Mouse (Mus musculus) C2C12 (cell line): ENCODE results near the gene Runx2. TPM values are rescaled to one million over a fixed set of nuclear protein-coding genes. Genes with fewer than 3 reads are reported as not detected.

ENCODE experiments used
- H3K27me3 ChIP-seq: one replicate; pipeline ENCODE4 v1.6.1; 2011; ENCODE audit not compliant: control insufficient read depth, insufficient read depth, insufficient read length
- H3K36me3 ChIP-seq: one replicate; pipeline ENCODE4 v1.6.1; 2011; ENCODE audit not compliant: control insufficient read depth, insufficient read depth
- H3K4me3 ChIP-seq: one replicate; pipeline ENCODE4 v1.5.1; 2011; ENCODE audit warnings: mild to moderate bottlenecking, control low read depth; ENCODE audit not compliant: poor library complexity, insufficient read depth, severe bottlenecking
- H3K79me2 ChIP-seq: one replicate; pipeline ENCODE4 v1.6.1; 2011; ENCODE audit not compliant: control insufficient read depth, insufficient read depth
- H3K79me3 ChIP-seq: one replicate; pipeline ENCODE4 v1.6.1; 2011; ENCODE audit warnings: low read depth, control low read depth
- H3ac ChIP-seq: one replicate; pipeline ENCODE3; 2011; ENCODE audit warnings: low read depth; ENCODE audit not compliant: control insufficient read depth, insufficient read length
- CEBPB ChIP-seq: IDR thresholded peaks from one replicate; pipeline ENCODE4 v1.6.1; 2011; ENCODE audit warnings: low read depth, mild to moderate bottlenecking, control low read depth, moderate library complexity
- CTCF ChIP-seq: IDR thresholded peaks from one replicate; pipeline ENCODE4 v1.5.1; 2011; ENCODE audit not compliant: control insufficient read depth, insufficient read depth, insufficient read length
- FOSL1 ChIP-seq: IDR thresholded peaks from one replicate; pipeline ENCODE4 v1.8.0; 2011; ENCODE audit warnings: mild to moderate bottlenecking, low read length; ENCODE audit not compliant: poor library complexity, insufficient read depth, severe bottlenecking
- MAX ChIP-seq: IDR thresholded peaks from one replicate; pipeline ENCODE4 v1.6.1; 2011; ENCODE audit warnings: mild to moderate bottlenecking, control low read depth
- MYOD1 ChIP-seq: IDR thresholded peaks from one replicate; pipeline ENCODE4 v1.6.1; 2011; ENCODE audit warnings: low read depth; ENCODE audit not compliant: control insufficient read depth, insufficient read length
- MYOG ChIP-seq: IDR thresholded peaks from one replicate; pipeline ENCODE4 v1.6.1; 2011; ENCODE audit not compliant: control insufficient read depth, insufficient read length; ENCODE audit errors: extremely low read depth
- USF1 ChIP-seq: IDR thresholded peaks from one replicate; pipeline ENCODE4 v1.6.1; 2011; ENCODE audit warnings: low read depth, mild to moderate bottlenecking, control low read depth, moderate library complexity
- polyA plus RNA-seq: library from polyadenylated mRNA; unstranded; fragments of >200 nt; fragmentation: generic; extraction: Trizol; gene quantifications from one replicate; pipeline ENCODE4 v1.2.1, GENCODE M21; 2012; ENCODE audit warnings: missing spikeins

Runx2 gene
- polyA plus RNA-seq, 1 experiment = 16.6 TPM

DNA sequence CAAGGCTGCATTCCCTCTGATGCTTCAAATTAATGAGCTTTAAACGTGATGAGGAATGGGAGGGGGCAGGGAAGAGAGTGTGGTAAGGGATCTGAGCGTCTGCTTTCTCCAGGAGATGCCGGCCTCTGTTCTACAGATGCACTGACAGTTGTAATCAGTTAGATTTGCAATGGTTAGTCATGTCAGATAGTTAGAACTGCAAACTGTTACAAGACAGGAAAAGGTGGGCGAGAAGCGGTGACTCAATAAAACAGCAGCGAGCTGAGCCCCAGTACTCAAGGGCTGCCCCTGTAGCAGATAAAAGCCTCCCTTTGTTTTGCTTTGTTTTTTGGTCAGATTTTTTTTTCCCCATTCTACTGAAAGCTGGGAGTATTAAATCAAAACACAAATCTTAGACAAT is 96.6 kb downstream of the Runx2 start:
- no peak overlapping the region for H3K4me3 ChIP-seq
- H3ac ChIP-seq = no peak overlapping the region
- TF ChIP-seq MYOD1 (peak; percentile 5), CTCF (no peak), MAX (no peak), FOSL1 (no peak)
- H3K79me3 ChIP-seq = peaks cover 71% of the 10 kb centered on the region
- peaks cover 76% of the 10 kb centered on the region for H3K36me3 ChIP-seq
- no peaks in the 10 kb centered on the region for H3K27me3 ChIP-seq
- H3K79me2 ChIP-seq = peaks cover 91% of the 10 kb centered on the region

DNA sequence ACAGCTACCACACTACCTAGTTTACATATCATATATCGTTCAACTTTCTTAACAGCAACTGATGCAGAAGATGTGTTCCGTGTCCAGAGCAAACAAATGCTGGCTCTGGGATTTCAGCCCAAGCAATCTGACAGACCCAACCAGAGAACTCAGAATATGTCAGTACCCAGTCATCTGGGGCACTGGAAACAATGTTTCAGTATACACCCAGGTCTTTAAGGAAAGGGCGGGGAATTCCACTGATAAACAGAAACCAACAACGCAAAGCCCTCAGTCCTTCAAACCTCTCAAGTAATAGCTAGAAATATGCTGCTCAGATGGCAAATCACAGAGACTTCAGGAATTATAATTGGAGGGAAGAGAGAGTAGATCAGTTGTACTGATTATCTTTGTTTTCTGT is 100.5 kb downstream of the Runx2 start:
- no peak for TF ChIP-seq CEBPB
- no peak for TF ChIP-seq CTCF
- no peak for TF ChIP-seq MYOG
- TF ChIP-seq MYOD1 = no peak
- no peak for TF ChIP-seq FOSL1
- TF ChIP-seq USF1 = no peak
- no peak for TF ChIP-seq MAX
- Histone ChIP-seq H3K79me2 (peaks cover 84% of the 10 kb centered on the region), H3K4me3 (no peak overlapping the region), H3ac (no peak overlapping the region), H3K79me3 (peaks cover 62% of the 10 kb centered on the region), H3K27me3 (no peaks in the 10 kb centered on the region), H3K36me3 (peaks cover 69% of the 10 kb centered on the region)

DNA sequence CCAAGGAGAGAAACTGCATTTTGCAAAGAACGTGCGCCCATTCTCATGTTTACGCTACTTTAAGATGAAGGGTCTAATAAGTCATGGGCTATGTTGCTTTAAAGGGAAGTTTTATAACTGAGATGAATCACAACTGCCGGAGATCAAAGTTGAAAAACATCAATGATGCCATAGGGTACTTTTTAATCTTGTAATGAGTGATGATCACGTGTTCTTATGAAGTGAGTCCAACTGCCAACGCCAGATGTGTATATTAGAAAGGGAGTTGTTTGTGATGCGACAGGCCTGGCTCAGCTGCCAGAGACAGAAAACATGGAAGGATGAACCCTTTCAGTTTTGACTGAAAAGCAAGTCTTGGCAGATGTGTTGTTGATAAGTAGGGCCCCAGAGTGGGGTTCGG is 101.2 kb downstream of the Runx2 start:
- H3K36me3 ChIP-seq = peaks cover 75% of the 10 kb centered on the region
- no peak overlapping the region for H3ac ChIP-seq
- peaks cover 90% of the 10 kb centered on the region for H3K79me2 ChIP-seq
- H3K4me3 ChIP-seq = no peak overlapping the region
- H3K79me3 ChIP-seq = peaks cover 66% of the 10 kb centered on the region
- no peak for TF ChIP-seq CEBPB
- no peak for TF ChIP-seq MYOG
- TF ChIP-seq CTCF = no peak
- TF ChIP-seq MYOD1 = no peak
- no peak for TF ChIP-seq USF1
- no peak for TF ChIP-seq FOSL1
- TF ChIP-seq MAX = no peak
- H3K27me3 ChIP-seq = no peaks in the 10 kb centered on the region

DNA sequence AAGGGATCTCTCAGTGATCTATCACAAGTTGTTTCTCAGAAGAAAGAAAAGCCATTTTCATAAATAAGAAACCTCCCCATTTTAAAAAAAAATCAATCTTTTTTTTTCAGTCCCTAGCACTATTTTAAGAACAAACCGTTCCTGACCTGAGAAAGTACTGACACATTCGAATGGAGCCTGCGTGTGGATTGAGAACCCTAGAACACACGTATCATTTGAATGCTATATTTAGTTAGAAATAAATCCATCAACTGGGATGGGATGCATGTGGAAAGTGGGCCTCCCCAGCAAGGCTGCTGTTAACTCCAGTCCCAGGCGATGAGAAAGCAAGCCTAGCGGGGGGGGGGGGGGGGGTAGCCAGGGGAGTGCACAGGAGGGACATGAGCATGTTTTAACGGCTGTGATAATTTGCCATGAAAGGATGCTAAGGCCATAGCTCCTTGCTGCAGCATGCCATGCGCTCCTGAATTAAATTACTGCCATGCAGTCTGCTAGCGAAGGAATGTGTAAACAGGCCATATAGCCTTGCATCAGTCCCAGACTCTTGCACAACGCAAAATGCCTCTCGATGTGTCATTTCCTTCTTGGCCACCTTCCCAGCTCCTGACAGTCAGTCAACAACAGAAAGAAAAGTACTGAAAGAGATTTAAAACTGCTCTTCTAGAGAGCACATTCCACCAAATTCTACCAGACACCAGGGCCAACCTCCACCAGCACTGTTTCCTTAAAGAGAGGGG is 104.9 kb downstream of the Runx2 start:
- Histone ChIP-seq H3K79me3 (peaks cover 73% of the 10 kb centered on the region), H3K36me3 (peaks cover 77% of the 10 kb centered on the region), H3K4me3 (peak overlapping the region; percentile 0), H3K27me3 (no peaks in the 10 kb centered on the region), H3K79me2 (peaks cover 89% of the 10 kb centered on the region), H3ac (no peak overlapping the region)
- peak; percentile 87 for TF ChIP-seq FOSL1
- TF ChIP-seq CEBPB = peak; percentile 100
- peak; percentile 54 for TF ChIP-seq MYOD1
- TF ChIP-seq USF1 = no peak
- TF ChIP-seq MAX = peak; percentile 99
- TF ChIP-seq MYOG = no peak

DNA sequence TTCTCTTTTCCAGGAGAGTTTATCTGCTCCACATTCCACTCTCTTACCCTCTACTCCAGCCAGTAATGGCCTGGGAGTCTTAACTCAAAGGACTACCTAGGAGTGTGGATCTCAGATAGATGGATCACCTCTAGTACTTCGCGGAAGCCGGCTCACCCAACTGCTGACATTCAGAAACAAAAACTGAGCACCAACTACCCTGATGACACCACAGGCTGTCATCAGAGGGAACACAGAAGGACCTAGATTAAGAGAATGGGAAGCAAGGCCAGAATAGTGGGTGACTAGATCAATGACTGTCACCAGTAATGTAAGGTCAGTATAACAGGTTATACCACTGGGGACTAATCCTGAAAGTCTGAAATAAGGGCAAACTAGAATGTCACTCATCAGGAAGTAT is 106.6 kb downstream of the Runx2 start:
- TF ChIP-seq MYOD1 (no peak), MYOG (no peak), FOSL1 (no peak), USF1 (no peak), CEBPB (no peak), MAX (no peak), CTCF (no peak)
- H3K79me2 ChIP-seq = peaks cover 89% of the 10 kb centered on the region
- no peak overlapping the region for H3K4me3 ChIP-seq
- no peaks in the 10 kb centered on the region for H3K27me3 ChIP-seq
- H3K36me3 ChIP-seq = peaks cover 72% of the 10 kb centered on the region
- peaks cover 75% of the 10 kb centered on the region for H3K79me3 ChIP-seq
- H3ac ChIP-seq = no peak overlapping the region

DNA sequence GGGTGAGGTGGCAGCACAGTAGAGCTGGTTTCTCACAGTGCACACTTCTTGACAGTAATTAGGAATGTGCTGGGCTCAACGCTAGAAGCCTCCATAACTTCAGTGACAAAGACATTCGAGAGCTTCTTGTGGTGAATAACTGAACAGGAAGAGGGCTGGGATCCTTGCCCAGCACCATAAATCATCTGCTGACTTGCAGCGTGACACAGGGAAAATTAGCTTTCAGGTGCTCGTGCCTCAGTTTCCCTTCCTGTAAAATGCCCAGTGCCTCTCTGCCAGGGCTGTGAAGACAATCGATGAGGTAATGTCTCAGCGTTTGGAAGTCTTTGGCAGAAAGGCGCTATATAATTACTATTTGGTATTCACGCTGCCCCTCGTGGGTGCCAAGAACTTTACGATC is 108.1 kb downstream of the Runx2 start:
- peaks cover 89% of the 10 kb centered on the region for H3K79me2 ChIP-seq
- peaks cover 60% of the 10 kb centered on the region for H3K36me3 ChIP-seq
- TF ChIP-seq MYOD1 (no peak), USF1 (no peak), MYOG (no peak), MAX (no peak), CEBPB (no peak), CTCF (no peak), FOSL1 (no peak)
- H3K27me3 ChIP-seq = no peaks in the 10 kb centered on the region
- H3K79me3 ChIP-seq = peaks cover 74% of the 10 kb centered on the region
- H3ac ChIP-seq = no peak overlapping the region
- H3K4me3 ChIP-seq = no peak overlapping the region
